Mouse (Mus musculus) ES-Bruce4 (cell line): Measurements from ENCODE around the gene Ubr4.
A peak's percentile ranks its signal among the peaks of the same experiment; 100 is the strongest.

Experiments
- CTCF ChIP-seq: IDR thresholded peaks from one replicate; pipeline ENCODE4 v1.8.1; 2011; ENCODE audit warnings: low read depth, low read length
- POLR2A ChIP-seq: IDR thresholded peaks from one replicate; pipeline ENCODE4 v1.8.1; 2011; ENCODE audit warnings: low read length; ENCODE audit not compliant: insufficient read depth

DNA sequence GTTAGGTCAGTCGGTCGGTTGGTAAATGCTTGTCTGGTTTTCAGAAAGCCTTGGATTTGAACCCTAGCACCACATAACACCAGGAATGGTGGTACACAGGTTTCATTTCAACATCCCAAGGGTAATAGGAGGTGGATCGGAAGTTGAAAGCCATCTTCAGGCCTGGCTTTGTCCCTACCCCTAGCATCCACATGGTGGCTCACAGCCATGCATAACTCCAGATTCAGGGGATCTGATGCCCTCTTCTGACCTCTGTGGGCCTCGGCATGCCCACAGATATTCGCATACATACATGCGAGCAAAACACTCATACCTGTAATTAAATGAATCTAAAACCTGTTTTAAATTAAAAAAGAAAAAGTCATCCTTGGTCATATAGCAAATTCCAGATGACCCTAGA, 149.3 kb downstream of the Ubr4 start:
- peak; percentile 2 for TF ChIP-seq CTCF
- no peak for TF ChIP-seq POLR2A
